In genomic region chr8:37050684-37051028, GRCm38 (mm10) we compare ENCODE assay signal across 18 mouse cellular contexts. TPM values are rescaled to one million over a fixed set of nuclear protein-coding genes. Genes with fewer than 3 reads are reported as not detected.
DNase-seq lines count a peak whose midpoint lies in the region; ATAC-seq and TF ChIP-seq lines count a peak whose summit lies in the region.
"Had no signal": no experiment of that assay in that cellular context is flagged by ENCODE, and none has a peak within 500 bp of the region (broad histone marks: within the 10 kb centered on the region; RNA-seq: fewer than 3 reads in every experiment).

No protein-coding gene starts in this region.

- H3K4me3 ChIP-seq in limb, embryonic 14.5 days (replicated peaks; ENCODE audit: low read length) = no peak overlapping the region
- no peak overlapping the region for H3K4me3 ChIP-seq in limb, embryonic 10.5 days
- H3K4me3 ChIP-seq in intestine, embryonic 16.5 days (ENCODE audit: low read length) = no peak overlapping the region
- H3K4me3 ChIP-seq: megakaryocyte, embryonic 14.5 days had no signal

- no peaks in the 10 kb centered on the region for H3K4me1 ChIP-seq in limb, embryonic 14.5 days (ENCODE audit: control insufficient read depth, insufficient read depth, low read length)
- no peaks in the 10 kb centered on the region for H3K4me1 ChIP-seq in limb, embryonic 10.5 days
- H3K4me1 ChIP-seq in intestine, embryonic 16.5 days (ENCODE audit: control insufficient read depth, insufficient read depth, low read length) = no peaks in the 10 kb centered on the region
- H3K4me1 ChIP-seq: megakaryocyte, embryonic 14.5 days had no signal

- peak; percentile 28; the same call in 1 of the 2 replicates for ATAC-seq in frontal cortex, adult (ENCODE audit: low TSS enrichment)
- no peak for ATAC-seq in limb, embryonic 14.5 days (ENCODE audit: low FRiP score, low read depth)
- ATAC-seq in intestine, embryonic 16.5 days = no peak
- ATAC-seq: lung, postnatal 0 days had no signal

- WGBS in limb, embryonic 14.5 days = 5% methylated on average over 1 of the region's 1 CpGs
- 54% methylated on average over 1 of the region's 1 CpGs for WGBS in limb, embryonic 10.5 days
- WGBS in intestine, embryonic 16.5 days = 17% methylated on average over 1 of the region's 1 CpGs

- no peaks in the 10 kb centered on the region for H3K9me3 ChIP-seq in limb, embryonic 14.5 days (ENCODE audit: control insufficient read depth, low read length)
- no peaks in the 10 kb centered on the region for H3K9me3 ChIP-seq in limb, embryonic 10.5 days (replicated peaks)
- no peaks in the 10 kb centered on the region for H3K9me3 ChIP-seq in intestine, embryonic 16.5 days (ENCODE audit: control insufficient read depth, low read length)
- H3K9me3 ChIP-seq: megakaryocyte, embryonic 14.5 days had no signal

- no peaks in the 10 kb centered on the region for H3K36me3 ChIP-seq in limb, embryonic 14.5 days (ENCODE audit: control insufficient read depth, insufficient read depth, low read length)
- H3K36me3 ChIP-seq in limb, embryonic 10.5 days = no peaks in the 10 kb centered on the region
- H3K36me3 ChIP-seq in intestine, embryonic 16.5 days (ENCODE audit: control insufficient read depth, insufficient read depth, low read length) = no peaks in the 10 kb centered on the region

- no peak for TF ChIP-seq CTCF in brain, embryonic 14.5 days (IDR thresholded peaks at IDR 0.05; ENCODE audit: borderline replicate concordance, extremely low read depth, insufficient read depth, insufficient read length)

- H3K9ac ChIP-seq in limb, embryonic 14.5 days (ENCODE audit: low read depth, low read length, severe bottlenecking) = no peak overlapping the region
- H3K9ac ChIP-seq in intestine, embryonic 16.5 days (ENCODE audit: low read depth, low read length) = no peak overlapping the region

- no peak overlapping the region for H3K27ac ChIP-seq in limb, embryonic 14.5 days (replicated peaks; ENCODE audit: low read depth, low read length)
- no peak overlapping the region for H3K27ac ChIP-seq in limb, embryonic 10.5 days
- H3K27ac ChIP-seq in intestine, embryonic 16.5 days (ENCODE audit: low read length) = no peak overlapping the region

- H3K4me2 ChIP-seq in limb, embryonic 14.5 days (replicated peaks; ENCODE audit: low read depth, low read length, severe bottlenecking) = no peak overlapping the region
- no peak overlapping the region for H3K4me2 ChIP-seq in intestine, embryonic 16.5 days (ENCODE audit: low read depth, low read length)
- H3K4me2 ChIP-seq: heart, embryonic 11.5 days; liver, embryonic 11.5 days had no signal

- DNase-seq in frontal cortex, postnatal 25 days (ENCODE audit: low spot score in 2 of 2) = no peak
- DNase-seq in limb, embryonic 14.5 days (ENCODE audit: low spot score) = peak; percentile 55
- no peak for DNase-seq in limb, embryonic 10.5 days (ENCODE audit: low spot score)
- peak; percentile 30 for DNase-seq in 3T3-L1 (ENCODE audit: low read depth, low spot score)
- peak; percentile 85 for DNase-seq in brain, embryonic 14.5 days (ENCODE audit: low read depth)
- DNase-seq: adrenal gland, postnatal 25 days; cerebellum, adult 9-11 months; embryo, embryonic 11 days; heart, postnatal 14 days; retina, postnatal 1 day; thymus, adult 18-20 months had no signal

- TF ChIP-seq POLR2A in limb, embryonic 14.5 days (IDR thresholded peaks at IDR 0.05; ENCODE audit: borderline replicate concordance, extremely low read depth, insufficient read depth, insufficient read length) = no peak
- no peak for TF ChIP-seq POLR2A in brain, embryonic 14.5 days (IDR thresholded peaks at IDR 0.05; ENCODE audit: borderline replicate concordance, extremely low read depth, insufficient read depth, insufficient read length, poor library complexity, severe bottlenecking)

- H3K27me3 ChIP-seq in limb, embryonic 14.5 days (ENCODE audit: control insufficient read depth, insufficient read depth, low read length) = no peaks in the 10 kb centered on the region
- no peaks in the 10 kb centered on the region for H3K27me3 ChIP-seq in limb, embryonic 10.5 days (ENCODE audit: low read depth, poor library complexity, severe bottlenecking)
- no peaks in the 10 kb centered on the region for H3K27me3 ChIP-seq in intestine, embryonic 16.5 days (replicated peaks; ENCODE audit: control insufficient read depth, insufficient read depth, low read length)
- H3K27me3 ChIP-seq: megakaryocyte, embryonic 14.5 days had no signal

RNA-seq across cellular contexts. Expression of gene AI429214, which starts 57.3 kb away (rescaled TPM):
- 1.4 and 1.9 TPM in 2 replicates for polyA plus RNA-seq in limb, embryonic 14.5 days (2012; rRNA removed)
- 0.25 and 0.33 TPM in 2 replicates for polyA plus RNA-seq in limb, embryonic 14.5 days (2014; fragmentation: Nextera tagmentation; extraction: Ambion mirVana)
- 0.09 TPM in 1 of 2 replicates, not detected in the other for polyA plus RNA-seq in limb, embryonic 10.5 days (2016; fragmentation: Nextera tagmentation; extraction: Ambion mirVana)
- polyA plus RNA-seq in brain, embryonic 14.5 days (2012; rRNA removed) = 3.0 and 3.1 TPM in 2 replicates
- polyA plus RNA-seq in intestine, embryonic 16.5 days (2015; fragmentation: Nextera tagmentation; extraction: Ambion mirVana) = 0.17 TPM in 1 of 2 replicates, not detected in the other
- polyA plus RNA-seq: liver, embryonic 11.5 days; small intestine, adult 2 months had no signal

Comparison
In these comparisons a context has a peak if more than half of its experiments do, and no peak if none do; other contexts are left out.
1. DNase-seq: peak in limb, embryonic 14.5 days (single experiment), 3T3-L1 (single experiment) and brain, embryonic 14.5 days (single experiment); none in frontal cortex, postnatal 25 days (0 of 2) and limb, embryonic 10.5 days (single experiment).